Mouse (Mus musculus): ENCODE measurements around the gene Sppl2b.

The Sppl2b gene

GRCm38 (mm10) chr10:80845055-80845693, 9.9 kb upstream of the Sppl2b start:
- DNase-seq (ENCODE audit: low read depth, low spot score), result no peak

- DNase-seq (ENCODE audit: low read depth, low spot score), result no peak
These were observed 9.3 kb upstream of the Sppl2b start for GRCm38 (mm10) chr10:80845732-80846131.

DNA sequence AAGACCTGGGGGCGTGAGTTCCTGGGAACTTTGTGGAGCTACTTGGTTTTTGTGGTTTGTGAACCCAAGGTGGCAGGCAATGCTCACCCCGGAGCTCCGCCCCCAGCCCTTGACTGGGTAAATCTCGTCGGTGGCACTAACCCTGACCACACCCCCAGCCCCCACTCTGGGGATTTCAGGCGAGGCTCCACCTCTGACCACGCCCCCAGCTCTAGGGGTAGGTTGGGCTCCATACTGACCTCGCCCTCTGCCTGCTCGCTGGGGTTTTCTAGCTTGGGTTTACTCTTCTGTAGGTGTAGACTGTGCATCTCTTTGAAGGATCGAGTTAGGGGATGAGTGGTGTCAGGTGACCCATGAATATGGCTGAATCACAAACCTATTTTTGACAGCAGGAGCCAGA, 6.5 kb upstream of the Sppl2b start:
- DNase-seq (ENCODE audit: low read depth, low spot score), result peak; percentile 94

DNA sequence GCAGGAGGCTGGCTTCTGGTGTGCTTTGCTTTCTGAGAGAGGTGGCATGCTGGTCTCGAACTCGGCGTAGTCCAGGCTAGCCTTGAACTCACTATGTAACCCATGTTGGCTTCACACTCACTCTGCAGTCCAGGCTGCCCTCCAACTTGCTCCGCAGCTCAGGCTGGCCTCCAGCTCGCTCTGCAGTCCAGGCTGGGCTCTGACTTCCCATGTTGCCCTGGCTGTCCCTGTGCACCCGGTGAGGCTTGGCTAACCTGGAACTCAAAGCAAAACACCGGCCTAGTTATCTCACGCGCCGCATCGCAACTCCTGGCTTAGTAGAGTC, 636 bp downstream of the Sppl2b start:
- DNase-seq (ENCODE audit: low read depth, low spot score), result no peak

DNA sequence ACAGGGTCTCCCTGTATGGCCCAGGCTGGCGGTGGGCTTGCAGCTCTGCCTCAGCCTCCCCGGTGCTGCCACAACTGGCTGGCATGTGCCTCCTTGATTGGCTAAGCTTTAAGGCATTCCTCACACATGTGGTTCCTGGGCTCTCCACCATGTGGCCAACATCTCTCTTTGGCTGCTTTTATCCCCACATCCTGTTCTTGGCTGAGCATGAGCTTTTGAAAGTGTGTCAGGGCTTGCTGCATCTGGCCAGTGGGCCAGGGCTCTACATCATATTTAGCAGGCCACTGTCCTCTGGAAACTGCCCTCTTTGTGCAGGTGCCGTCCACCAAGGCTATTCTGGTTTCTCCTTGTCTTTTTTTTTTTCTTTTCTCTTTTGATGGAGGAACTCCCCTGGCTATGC, 1.2 kb downstream of the Sppl2b start:
- no peak for DNase-seq (ENCODE audit: low read depth, low spot score)

GRCm38 (mm10) chr10:80856908-80857307, 1.8 kb downstream of the Sppl2b start:
- DNase-seq (ENCODE audit: low read depth, low spot score), result no peak

- peak; percentile 29 for DNase-seq (ENCODE audit: low read depth, low spot score)
These were observed 2.3 kb downstream of the Sppl2b start for GRCm38 (mm10) chr10:80857386-80857785.

DNA sequence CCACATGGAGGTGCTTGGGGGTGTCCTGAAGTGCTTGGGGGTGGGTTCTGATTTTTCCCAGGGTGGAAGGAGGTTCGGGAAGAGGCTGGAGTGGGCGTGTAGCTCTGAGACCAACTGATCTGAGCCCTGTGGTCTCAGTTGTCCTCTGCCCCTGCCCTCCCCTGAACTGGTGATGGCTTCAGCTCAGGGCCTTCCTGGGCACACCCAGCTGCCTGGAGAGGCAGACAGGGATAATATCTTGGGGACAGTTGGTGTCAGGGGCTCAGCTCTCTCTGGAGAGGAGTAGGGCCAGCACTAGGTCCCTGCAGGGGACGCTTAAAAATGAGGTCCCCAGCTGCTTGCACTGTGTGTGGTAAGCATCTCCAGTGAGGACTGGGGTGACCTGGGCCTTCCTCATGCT, 2.8 kb downstream of the Sppl2b start:
- DNase-seq (ENCODE audit: low read depth, low spot score), result no peak

DNA sequence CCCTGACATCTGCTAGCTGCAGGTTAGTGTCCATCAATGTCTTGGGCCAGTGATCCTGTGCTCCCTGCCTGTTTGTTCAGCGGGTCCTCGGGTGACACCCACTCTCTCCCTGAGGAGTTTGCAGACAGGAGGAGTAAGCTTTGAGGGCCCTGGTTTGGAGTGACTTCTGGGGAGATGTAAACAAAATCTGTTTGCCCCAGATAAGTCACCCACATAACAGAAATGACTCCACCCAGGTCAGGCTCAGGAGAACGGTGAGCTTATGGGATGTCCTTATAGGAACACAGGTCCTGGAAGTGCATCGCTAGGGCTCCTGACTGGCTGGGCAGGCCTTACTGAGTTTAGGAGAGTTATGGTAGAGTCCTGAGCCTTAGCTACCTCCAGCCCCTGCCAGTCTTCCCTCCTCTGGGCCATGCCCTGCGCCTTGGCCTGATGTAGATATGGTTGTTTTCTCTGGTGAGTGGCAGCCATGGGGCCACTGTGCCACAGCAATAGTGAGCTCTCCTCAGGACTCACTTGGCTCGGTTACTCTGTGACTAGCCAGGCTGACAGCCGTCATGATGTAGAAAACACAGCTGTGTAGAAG, 3.4 kb downstream of the Sppl2b start:
- DNase-seq (ENCODE audit: low read depth, low spot score), result no peak

GRCm38 (mm10) chr10:80862305-80862704, 7.2 kb downstream of the Sppl2b start:
- DNase-seq (ENCODE audit: low read depth, low spot score), result no peak

GRCm38 (mm10) chr10:80864446-80864845, 9.4 kb downstream of the Sppl2b start:
- DNase-seq (ENCODE audit: low read depth, low spot score), result no peak

DNA sequence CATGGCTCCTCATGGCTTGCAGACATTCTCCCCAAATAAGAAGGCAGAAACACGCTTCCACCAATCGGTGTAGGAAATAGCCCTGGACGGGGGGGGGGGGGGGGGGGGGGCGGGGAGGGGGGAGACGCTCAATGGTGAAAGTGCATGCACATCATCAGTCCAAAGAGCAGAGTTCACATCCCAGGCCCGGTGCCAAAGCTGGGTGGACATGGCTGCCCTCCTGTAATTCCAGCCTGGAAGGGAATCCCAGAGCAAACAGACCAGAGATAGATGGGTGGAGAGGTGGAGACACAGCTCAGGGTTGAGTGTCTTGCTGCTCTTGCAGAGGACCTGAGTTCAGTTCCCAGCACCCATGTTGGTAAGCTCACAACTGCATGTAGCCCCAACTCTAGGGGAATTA, 15.9 kb downstream of the Sppl2b start:
- DNase-seq (ENCODE audit: low read depth, low spot score), result no peak

- DNase-seq (ENCODE audit: low read depth, low spot score), result peak; percentile 33
These were observed 16.5 kb downstream of the Sppl2b start, which contains the start of gene Tmprss9 for GRCm38 (mm10) chr10:80871581-80871980. TSS of gene Tmprss9 (plus strand) at chr10:80871848.

DNA sequence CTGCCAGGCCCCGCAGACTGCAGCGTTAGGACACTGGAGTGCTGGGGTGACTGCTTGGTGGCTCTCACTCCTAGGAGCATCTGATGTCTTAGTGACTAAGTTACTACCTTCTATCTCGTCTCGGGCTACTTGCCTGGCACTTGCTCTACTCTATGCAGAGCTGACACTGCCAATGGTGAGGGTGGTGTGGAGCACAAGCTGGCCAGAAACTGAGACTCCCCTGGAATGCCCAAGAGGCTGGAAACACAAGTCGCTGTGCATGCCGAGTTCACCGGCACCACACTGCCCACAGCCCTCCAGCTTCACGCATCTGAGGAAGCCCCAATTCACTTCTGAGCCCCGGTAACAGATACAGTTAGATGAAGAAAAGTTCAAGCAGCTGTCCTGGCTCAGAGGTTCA, 19.0 kb downstream of the Sppl2b start:
- DNase-seq (ENCODE audit: low read depth, low spot score), result no peak

GRCm38 (mm10) chr10:80876028-80876427, 21.0 kb downstream of the Sppl2b start:
- DNase-seq (ENCODE audit: low read depth, low spot score), result peak; percentile 83

DNA sequence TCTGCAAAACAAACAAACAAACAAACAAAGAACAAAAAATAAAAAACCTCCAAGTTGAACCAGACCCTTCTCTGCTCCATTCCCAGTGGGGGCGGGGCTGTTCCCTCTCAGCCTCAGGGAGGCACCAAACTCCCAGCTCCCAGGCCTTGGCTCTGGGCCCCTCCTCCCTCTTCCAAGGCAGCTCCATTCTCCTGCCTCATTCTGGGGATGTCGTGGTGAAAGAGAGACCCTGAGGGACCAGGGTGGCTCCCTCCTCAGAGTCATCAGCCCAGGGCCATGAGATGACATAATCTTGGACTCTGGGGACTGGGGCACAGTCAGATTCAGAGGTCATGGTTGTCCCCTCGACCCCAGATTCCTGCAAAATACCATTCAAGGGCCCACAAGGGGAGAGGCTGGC, 21.5 kb downstream of the Sppl2b start:
- DNase-seq (ENCODE audit: low read depth, low spot score), result no peak

DNA sequence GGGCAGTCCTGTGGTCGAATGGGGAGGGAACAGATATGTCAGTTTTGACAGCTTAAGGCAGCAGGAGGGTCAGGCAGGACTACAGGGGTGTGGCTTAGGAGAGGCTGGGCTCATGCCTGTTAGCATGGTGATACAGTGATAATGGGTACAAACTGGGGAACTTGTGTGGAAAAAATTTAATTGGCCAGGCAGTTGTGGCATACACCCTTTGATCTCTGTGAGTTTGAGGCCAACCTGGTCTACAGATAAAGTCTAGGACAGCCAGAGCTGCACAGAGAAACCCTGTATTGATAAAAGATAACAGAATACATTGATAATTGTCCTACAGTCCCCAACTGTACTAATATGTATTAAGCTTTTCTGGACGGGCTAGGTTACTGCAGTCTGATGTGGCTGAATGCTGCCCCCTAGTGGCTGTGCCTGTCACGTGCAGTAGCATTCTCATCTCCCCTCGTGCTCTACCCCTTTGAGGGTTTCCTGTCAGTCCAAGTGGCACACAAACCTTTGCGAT, 25.1 kb downstream of the Sppl2b start:
- peak; percentile 87 for DNase-seq (ENCODE audit: low read depth, low spot score)

GRCm38 (mm10) chr10:80880901-80881300, 25.8 kb downstream of the Sppl2b start:
- peak; percentile 43 for DNase-seq (ENCODE audit: low read depth, low spot score)

DNA sequence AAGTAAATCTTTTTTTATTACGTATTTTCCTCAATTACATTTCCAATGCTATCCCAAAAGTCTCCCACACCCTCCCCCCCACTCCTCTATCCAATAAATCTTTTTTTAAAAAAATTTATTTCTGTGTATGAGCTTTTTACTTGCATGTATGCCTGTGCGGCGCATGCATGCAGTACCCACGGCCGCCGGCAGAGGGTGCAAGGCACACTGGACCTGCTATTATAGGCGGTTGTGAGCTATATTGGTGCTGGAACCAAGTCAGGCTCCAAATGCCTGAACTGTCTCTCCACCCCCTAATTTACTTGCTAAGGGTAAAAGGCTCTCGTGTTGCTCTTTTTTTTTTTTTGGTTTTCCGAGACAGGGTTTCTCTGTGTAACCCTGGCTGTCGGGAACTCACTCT, 26.2 kb downstream of the Sppl2b start:
- peak; percentile 88 for DNase-seq (ENCODE audit: low read depth, low spot score)

GRCm38 (mm10) chr10:80887181-80887580, 32.1 kb downstream of the Sppl2b start:
- no peak for DNase-seq (ENCODE audit: low read depth, low spot score)

GRCm38 (mm10) chr10:80895100-80895499, 40.0 kb downstream of the Sppl2b start:
- DNase-seq (ENCODE audit: low read depth, low spot score), result no peak

DNA sequence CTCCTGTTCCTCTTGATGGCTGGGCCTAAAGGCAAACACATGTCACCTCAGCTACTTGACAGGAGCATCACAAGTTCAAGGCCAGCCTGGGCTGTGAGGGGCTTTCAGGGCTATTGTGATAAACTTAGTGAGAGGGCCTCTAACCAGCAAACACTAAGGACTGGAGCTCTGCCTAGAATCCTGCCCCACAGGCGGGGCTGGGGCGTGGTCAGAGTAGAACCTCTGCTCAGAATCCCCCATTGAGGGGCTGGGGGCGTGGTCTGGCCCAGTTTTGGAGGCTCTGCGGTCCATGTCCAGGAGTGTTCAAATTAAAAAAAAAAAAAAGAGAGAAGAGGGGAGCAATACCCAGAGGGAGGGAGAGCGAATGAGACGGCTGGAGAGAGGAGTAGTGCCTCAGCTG, 40.6 kb downstream of the Sppl2b start:
- peak; percentile 41 for DNase-seq (ENCODE audit: low read depth, low spot score)
